Mouse (Mus musculus) liver (tissue): Measurements from ENCODE around the gene Pitpnm1.
"Not testable (repeated sequence)": the region's sequence is repeated elsewhere in the genome, so short reads cannot be mapped to it uniquely, and the experiment has no call there.

Experiments used
- DNase-seq: peaks from one replicate; pipeline ENCODE4 v3.0.0-alpha.2; 2020; ENCODE audit warnings: mixed read lengths

The Pitpnm1 gene

DNA sequence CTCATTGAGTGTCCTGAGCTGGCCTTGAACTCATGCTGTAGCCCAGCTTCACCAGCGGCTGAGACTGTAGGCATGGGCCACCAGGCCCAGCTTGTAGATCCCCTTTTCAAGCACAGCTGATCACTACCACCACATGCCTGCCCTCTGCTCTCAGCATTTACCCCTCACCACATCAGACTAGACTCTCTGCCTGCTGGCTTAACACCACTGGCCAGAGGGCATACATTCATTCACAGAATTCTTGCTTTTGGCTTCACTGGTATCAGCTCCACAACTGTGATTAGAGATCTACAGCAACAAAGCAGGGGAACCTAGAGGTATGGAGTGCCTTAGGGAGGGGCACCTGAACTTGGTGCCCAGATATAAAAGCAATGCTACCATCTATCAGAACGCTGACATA is 20.7 kb downstream of the Pitpnm1 start:
- DNase-seq, result no peak

DNA sequence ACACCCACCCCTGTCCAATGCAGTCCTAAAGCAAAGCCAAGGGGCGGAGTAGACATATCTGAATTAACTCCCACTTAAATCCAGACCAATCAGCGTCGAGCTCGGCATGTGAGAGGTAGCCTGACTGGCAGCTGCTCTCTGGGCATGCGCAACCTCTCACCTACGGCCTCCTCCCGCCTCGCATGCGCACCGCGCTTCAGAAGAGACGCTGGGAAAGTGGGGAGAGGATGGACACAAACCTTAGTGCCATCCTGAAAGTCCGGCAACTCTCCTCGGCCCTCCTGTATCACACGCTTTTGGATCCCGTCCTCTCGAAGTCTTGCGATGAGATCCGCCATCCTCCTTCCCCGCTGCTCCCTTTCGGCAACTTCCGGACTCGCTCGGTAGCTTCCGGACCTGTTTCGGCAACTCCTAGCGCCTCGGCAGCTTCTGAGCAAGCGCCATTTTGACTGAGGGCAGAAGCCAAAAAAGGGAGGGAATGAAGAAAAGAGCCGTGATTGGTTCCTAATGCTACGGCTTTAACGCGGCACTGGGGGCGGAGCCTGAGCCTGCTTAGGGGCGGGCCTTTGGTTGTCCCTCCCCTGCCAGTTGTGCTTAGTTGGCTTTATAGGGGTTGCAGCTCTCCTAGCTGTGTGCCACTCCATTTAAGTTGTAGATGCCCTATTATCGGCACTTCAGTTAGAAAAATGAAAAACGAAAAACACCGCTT is 21.5 kb downstream of the Pitpnm1 start:
- peak; percentile 98 for DNase-seq

DNA sequence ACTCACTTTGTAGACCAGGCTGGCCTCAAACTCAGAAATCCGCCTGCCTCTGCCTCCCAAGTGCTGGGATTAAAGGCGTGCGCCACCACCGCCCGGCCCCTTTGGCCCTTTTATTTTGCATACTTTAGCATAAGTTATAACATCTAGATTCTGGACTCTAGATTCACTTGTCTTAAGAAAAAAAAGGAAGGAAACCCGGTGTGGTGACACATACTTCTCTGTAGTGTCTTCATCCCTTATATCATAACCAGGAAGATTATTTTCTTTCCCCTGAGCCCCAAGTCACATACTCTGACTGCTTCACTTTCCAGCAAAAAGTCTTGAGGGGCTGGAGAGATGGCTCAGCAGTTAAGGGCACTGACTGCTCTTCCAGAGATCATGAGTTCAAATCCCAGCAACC is 22.1 kb downstream of the Pitpnm1 start:
- DNase-seq, result not testable (repeated sequence)

DNA sequence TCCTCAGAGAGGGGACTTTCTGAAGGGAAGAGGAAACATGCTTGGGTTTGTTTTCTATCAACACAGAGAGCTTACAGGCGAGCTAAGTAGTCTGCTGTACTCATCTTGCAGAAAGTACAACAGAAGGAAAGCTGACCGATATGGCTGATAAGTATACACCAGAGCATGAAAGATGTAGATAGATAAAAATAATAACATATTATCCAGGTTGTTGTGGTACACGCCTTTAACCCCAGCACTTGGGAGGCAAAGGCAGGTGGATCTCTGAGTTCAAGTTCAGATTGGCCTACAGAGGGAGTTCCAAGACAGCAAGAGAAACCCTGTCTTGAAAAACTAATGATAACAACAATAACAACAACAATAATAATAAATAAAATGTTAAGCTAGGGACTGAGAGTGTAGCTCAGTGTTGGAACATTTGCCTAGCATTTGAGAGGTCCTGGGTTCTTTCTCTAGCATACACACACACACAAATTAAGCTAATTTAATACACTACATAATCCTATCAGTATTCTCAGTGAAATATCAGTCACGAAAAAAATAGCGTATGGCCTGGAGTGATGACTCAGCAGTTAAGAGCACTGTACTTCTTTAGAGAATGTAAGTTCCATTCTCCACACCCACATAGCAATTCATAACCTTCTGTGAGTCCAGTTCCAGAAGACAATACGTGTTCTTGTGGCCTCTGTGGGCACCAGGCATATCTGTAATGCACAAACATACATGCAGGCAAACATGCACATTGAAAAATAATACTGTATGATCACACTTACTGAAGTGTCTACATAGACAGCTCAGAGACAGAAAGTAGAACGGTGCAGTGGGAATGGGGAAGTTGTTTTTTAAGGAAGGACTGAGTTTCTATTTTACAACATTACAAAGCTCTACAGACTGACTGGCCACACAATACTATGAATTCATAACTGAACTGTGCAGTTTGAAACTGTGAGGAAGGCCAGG is 22.9 kb downstream of the Pitpnm1 start:
- DNase-seq, result no peak

DNA sequence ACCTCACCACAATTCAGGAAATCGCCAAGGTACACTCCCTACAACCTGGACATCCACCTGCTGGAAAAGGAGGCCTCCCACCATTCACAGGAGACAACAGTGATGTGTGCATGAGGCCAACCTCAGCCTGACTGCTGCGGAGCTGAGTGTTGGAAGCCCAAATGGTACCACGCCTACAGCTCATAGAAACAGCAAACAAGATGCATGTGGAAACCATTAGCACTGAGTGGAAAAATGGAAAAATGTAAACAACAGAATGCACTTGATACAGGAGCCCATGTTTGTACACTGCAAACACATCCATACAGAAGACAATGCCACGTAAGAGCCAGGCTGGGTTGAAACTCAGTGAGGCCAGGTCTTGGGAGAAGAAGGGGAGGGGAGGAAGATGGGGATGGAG is 24.6 kb downstream of the Pitpnm1 start:
- no peak for DNase-seq

DNA sequence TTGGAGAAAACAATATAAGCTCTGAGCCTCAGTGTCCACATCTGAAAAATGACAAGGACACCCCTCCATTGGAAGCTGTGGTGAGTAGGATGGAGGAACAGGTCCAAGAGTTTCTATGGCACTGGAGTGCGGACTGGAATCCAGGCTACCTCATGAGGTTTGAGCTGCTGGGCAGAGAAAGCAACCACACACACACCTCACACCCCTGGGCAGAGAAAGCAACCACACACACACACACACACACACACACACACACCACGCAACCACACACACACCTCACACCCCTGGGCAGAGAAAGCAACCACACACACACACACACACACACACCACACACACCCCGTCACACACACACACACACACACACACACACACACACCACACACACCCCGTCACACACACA is 25.5 kb downstream of the Pitpnm1 start:
- DNase-seq, result not testable (repeated sequence)

DNA sequence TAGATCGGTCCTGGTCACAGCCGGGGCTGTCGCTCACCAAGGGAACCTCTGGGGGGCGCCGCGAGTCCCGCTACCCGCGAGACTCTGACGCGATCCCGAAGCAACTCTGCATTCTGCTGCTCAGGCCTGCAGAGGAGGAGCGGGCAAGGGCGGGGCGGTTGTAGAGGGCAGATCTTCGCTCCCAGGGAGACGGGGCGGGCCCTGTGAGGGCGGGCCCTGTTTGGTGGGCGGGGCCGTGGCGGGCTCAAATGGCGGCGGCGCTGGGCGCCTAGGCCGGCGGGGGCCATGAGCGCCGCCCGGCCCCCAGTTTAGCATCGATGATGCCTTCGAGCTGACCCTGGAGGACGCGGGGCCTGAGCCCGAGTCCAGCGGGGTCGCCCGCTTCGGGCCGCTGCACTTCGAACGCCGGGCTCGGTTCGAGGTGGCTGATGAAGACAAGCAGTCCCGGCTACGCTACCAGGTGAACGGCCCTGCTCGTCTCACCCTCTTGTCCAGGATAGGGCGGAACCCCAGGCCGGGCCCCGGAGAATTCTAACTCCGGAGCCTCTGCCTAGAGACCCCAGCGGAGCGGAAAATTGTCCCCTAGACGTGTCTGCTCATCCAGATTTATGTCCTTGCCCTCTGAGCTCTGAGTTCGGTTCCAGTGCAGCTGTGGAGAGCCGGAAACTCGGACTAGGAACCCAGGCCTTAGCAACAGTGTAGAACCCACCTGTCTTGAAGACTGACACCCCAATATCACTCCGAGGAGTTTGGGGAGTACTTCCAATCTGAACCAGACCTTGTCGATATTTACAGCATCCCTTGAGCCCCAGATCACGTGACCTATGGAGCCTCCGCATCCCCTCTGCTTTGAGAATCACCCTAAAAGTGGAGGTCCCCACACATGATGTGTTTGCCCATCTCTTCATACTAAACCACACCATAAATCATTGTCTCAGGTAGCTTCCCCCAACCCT is 26.2 kb downstream of the Pitpnm1 start, which contains the start of gene Aip:
Aip (minus strand) TSS at position 118 of the 956 bp plus-strand sequence.
- peak; percentile 100 for DNase-seq

DNA sequence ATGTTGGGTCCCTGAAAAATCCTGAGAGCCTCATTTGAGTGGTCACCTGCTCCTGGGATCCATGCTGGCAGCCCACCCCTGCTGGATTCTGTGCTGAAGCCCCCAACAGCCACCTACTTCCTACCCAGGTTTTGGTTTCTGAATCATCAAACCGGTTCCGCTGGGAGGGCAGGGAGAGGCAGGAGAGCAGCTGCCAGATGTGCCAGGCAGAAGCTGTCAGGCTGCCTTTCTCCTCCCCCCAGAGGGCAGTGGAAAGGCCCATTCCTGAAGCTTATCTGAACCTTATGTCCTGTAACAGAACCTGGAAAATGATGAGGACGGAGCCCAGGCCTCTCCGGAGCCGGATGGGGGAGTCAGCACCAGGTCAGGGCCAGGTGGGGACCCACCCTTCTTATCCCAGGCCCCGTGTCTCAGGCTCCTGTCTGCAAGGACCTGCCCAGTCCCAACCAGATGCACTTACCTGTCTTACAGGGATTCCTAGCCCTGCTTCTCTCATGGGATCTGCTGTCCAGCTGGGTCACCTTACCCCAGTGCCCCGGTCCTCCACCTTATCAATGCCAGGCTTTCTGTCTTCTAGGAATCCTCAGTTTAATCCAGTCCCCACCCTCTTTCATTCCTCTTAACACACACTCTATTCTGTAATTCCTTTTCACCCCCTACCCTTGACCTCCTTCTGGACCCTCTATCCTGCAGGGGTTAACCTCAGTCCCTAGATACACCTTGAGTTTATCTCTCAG is 27.1 kb downstream of the Pitpnm1 start:
- DNase-seq, result peak; percentile 46

DNA sequence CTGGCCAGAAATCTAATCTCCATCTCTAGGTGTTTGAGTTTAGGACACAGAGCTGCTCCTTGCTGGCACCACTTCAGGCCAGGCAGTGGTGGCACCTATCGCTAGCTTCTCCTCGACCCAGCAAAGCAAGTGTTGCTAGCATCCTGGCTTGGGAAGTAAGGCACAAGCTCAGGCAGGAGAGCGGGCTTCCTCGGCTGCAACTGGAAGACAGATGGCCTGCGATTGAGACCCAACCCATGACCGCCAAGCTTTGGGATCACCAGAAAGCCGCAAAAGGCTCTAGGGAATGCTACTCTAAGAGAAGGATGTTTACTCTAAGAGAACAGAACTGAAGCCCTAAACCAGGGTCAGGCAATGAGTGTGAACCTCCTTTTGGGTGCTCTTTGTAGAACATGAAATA is 29.7 kb downstream of the Pitpnm1 start:
- no peak for DNase-seq

DNA sequence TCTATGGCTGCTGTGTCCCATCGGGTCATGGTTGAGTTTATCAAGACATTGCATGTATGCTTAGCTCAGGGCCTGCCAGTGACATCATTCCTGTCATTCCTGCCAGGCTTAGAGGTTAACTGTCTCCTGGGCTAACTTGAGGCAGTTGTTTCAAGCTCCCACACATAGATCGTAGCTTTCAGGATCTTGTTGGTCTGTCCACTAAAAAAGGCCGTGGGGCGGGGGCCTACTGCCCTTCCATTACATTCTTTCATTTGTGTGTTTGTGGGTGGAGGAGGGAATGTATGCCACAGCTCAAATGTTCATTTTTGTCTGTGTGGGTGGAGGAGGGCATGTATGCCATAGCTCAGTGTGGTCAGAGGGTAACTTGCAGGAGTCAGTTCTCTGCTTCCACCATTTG is 30.3 kb downstream of the Pitpnm1 start:
- no peak for DNase-seq

DNA sequence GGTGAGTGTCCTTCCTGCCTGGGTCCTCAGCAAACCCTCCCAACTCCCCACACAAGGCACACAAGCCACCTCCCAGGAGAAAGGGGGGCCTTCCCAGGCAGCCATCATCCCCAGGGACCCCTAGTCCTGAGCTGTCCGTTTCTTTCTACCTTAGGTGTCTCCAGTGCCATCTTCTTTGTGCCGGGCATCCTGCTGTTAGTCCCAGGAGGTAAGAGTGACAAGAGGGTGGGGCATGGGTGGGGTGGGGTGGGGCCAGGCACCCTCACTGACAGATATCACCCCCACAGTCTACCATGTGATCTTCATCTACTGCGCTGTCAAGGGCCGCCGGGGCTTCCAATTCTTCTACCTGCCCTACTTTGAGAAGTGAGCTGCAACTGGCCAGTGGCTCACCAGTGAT is 31.3 kb downstream of the Pitpnm1 start:
- peak; percentile 83 for DNase-seq

DNA sequence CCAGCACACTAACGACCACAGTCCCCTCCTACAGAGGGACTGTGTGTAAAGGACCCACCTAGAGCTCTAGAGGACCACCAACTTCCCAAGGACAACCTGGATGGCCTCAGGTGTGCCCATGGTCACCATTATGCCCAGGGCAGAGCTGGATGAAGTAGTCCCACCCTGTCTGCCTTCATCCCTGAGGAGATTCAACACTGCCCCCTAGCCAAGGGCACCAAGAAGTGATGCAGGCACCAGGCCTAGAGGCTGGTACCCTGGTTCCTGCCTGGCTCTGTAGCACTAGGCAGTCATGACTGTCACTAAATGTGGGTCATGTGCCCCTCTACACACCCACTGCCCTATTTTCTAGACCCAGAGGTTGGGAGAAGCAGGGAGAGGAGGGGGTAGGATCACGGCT is 32.0 kb downstream of the Pitpnm1 start:
- DNase-seq, result peak; percentile 63

DNA sequence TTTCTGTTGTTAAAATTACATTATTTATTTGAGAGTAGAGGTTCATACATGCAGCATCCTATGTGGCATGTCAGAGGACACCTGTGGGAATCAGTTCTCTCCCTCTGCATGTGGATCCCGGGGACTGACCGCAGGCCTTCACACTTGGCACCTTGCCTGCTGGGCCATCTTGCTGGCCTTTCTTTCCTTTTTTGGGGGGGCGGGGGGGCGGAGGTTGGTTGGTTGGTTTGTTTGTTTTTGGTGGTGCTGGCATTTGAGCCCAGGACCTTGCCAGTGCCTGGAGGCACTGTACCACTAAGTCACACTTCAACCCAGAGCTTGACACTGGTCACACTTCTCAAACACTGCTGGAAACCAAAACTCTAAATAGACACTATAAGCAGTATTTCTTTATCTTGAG is 34.6 kb downstream of the Pitpnm1 start:
- DNase-seq, result no peak

DNA sequence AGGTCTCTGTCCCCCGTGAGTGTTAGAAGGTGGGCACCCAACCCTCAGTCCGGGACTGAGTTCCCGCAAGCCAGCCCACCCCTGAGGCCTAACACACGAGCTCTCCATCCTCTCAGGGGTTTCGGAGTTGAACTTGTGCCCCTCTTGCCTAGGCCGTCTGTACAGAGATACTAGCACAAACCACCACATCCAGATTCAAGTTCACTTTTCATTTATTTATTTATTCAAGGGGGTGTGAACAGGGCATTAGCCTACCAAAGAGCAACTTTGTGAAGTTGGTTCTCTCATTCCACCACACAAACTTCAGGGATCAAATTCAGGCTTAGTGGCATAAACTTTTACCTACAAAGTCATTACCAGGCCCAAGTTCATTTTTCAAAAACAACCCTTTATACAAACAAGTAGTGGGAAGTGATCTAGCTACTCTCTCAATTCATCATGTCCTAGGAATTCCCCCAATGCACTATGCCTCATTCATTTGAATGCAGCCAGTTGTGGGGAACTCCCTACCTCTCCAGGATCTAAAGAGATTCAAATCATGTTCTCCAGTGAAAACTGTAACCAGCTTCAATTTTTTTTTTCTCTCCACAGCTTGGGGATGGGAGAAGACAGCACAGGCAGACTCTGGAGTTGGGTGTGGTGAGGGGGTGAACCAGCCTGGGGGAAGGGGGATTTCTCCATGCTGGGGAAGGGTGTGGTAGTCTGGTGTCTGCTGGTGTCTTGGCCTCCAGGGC is 35.6 kb downstream of the Pitpnm1 start:
- not testable (repeated sequence) for DNase-seq

DNA sequence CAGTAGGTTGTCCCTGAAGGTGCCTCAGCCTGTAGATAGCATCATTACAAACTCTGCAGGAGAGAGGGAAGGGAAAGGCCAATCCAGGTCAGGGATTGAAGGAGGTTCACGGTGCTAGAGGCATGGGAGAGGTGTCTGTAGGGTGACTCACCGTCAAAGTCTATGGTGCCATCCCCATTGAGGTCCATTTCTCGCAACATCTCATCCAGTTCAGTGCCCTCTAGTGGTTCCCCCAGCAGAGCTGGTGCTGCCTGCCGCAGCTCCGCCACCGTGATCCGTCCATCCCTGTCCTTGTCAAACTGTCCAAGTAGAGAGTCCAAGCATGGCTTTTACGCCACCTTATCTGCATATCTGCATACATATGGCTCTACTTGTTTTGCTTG is 36.2 kb downstream of the Pitpnm1 start:
- not testable (repeated sequence) for DNase-seq

DNA sequence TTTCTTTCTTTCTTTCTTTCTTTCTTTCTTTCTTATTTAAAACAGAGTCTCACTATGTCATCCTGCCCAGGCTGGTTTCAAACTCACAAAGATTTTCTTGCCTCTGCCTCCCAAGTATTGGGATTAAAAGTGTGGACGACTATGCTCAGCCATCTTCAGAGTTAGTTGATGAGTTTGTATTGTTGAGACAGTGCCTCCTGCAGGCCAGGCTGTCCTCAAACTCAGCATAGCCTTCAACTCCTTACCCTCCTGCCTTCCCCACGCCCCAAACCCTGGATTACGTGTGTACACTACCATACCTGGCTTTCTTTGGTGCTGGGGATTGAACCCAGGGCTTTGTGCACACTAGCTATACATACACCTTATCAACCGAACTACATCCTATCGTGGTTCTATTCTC is 36.7 kb downstream of the Pitpnm1 start:
- DNase-seq, result no peak

DNA sequence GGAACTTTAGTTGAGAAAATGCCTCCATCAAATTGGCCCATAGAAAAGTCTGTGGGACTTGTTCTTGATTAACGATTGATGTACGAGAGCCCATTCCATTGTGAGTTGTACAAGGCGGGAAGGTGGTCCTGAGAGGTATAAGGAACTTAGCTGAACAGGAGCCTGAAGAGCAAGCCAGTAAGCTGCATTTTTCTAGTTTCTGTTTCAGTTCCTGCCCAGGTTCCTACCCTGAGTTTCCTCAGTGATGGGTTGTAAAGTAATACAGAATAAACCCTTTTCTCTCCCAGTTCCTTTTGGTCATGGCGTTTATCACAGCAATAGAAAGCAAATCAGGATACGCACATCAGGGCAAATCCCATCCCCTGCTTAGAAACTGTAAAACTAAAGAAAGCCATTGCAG is 38.1 kb downstream of the Pitpnm1 start:
- no peak for DNase-seq

DNA sequence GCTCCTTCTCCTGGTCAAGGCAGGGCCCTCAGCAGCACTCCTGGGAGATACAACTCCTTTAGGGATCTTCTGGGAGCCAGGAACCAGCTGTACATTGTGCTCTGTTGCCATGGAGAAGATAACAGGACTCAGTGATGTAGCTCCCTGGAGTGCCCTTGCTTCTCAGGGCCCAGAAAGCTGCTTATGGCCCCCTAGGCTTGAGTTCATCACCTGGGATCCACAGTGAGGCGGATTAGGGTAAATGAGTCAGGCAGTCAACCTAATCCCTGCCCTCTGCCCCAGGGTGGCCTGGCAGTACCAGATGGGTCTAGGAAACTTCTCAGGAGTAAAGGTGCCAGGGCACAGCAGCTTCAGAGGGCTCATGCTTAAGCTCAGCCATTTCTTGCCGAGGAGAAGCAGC is 39.6 kb downstream of the Pitpnm1 start, which contains the start of gene Gpr152:
Gpr152 (plus strand) TSS at position 342 of the 400 bp plus-strand sequence.
- no peak for DNase-seq

DNA sequence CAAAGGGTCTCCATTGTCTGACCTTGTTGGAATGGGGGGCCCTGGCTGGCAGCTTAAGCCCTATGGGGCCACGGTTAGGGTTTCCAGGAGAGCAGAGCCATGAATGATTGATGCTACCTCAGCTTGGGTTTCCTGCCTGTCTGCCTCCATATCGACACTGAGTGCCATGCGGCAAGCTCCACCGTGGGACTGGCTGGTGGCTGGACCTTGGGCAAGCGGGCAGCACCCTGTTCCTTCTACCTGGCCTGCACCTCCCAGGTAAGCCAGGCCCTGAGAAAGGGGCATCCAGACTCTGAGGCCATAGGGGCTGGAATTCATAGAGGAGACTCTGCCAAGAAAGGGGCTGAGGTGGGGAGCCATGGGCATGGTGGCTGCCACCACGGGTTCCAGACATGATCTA is 40.3 kb downstream of the Pitpnm1 start:
- no peak for DNase-seq

DNA sequence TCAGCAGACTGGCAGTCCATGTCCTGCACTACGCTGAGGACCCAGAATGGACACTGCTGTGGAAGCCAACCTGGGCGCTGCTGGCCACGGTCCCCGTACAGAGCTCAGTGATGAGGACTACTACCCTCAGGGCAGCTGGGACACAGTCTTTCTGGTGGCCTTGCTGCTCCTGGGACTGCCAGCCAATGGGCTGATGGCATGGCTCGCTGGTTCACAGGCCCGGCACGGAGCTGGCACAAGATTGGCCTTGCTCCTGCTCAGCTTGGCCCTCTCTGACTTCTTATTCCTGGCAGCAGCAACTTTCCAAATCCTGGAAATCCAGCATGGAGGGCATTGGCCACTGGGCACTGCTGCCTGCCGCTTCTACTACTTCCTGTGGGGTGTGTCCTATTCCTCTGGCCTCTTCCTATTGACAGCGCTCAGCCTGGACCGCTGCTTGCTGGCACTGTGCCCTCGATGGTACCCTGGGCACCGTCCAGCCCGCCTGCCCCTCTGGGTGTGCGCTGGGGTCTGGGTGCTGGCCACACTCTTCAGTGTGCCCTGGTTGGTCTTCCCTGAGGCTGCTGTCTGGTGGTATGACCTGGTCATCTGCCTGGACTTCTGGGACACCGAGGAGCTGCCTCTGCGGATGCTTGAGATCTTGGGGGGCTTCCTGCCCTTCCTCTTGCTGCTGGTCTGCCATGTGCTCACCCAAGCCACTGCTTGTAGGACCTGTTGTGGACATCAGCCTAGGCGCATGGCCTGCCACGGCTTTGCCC is 42.8 kb downstream of the Pitpnm1 start:
- DNase-seq, result no peak
